Mouse (Mus musculus): Measurements from ENCODE around the gene 4930590J08Rik. TPM values are rescaled to one million over a fixed set of nuclear protein-coding genes. Genes with fewer than 3 reads are reported as not detected.

The 4930590J08Rik gene
- polyA plus RNA-seq, 1 experiment from 2014 or later = 0.93 TPM

DNA sequence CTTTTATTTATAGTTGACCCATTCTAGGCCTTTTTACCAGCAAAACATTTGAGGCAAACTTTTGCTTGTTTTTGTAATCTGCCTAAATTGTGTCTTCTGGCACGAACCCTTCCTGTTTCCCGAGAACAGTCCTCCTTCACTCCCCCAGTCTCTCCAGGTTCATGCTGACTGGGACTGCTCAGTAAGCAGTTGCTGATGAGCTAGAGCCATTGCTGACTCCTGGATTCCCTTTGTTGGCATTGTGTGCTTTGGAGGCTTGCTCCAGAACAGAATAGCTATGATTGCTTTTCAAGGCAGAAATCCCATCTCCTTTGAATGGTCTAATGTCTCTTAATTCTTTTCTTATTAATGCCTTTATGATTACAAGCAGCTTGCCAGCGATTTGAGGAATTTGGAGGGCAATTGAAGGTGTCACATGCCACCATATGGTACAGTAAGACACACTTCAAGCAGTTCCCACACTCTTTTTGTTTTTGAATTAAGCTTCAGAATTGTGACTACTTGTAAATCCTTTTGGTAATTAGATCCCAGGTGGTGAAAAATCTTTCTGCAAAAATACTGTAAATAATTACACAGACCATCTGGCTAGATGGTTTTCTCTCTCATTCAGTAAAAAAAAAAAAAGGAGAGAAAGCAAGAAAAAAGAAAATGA is 13.2 kb upstream of the 4930590J08Rik start:
- Histone ChIP-seq H3K9ac (ENCODE audit: low read length) (no peak overlapping the region), H3K36me3 (ENCODE audit: control insufficient read depth, insufficient read depth, low read length) (peaks cover 23% of the 10 kb centered on the region), H3K4me3 (ENCODE audit: low read depth, low read length) (no peak overlapping the region), H3K27me3 (ENCODE audit: control insufficient read depth, insufficient read depth, low read length) (no peaks in the 10 kb centered on the region), H3K4me2 (ENCODE audit: low read depth) (no peak overlapping the region), H3K27ac (ENCODE audit: low read depth, low read length) (no peak overlapping the region), H3K4me1 (ENCODE audit: control insufficient read depth, insufficient read depth, low read length) (no peaks in the 10 kb centered on the region), H3K9me3 (ENCODE audit: control insufficient read depth, low read length) (no peaks in the 10 kb centered on the region)
- WGBS = 74% methylated on average over 3 of the region's 3 CpGs
- ATAC-seq (ENCODE audit: insufficient read depth, low FRiP score, low TSS enrichment) (no peak), DNase-seq (ENCODE audit: low spot score) (no peak)

DNA sequence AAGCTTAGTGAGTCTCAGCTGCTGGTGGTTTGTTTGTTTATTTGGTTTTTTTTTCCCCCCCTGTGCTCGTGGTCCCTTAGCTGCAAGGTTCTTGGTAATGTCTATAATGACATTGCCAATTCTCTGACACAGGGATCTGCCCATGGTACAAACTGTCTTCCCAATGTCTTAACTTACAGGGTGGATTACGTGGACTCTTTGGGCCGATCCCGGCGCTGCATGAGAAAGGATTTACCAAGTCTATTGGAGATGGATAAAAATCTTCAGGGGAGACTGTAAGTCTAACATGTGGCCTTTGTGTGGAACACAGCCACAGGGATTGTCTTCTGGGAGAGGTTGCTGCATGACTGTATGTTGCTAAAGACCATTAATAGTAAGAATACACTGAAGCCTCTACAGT is 12.0 kb upstream of the 4930590J08Rik start:
- Histone ChIP-seq H3K27me3 (ENCODE audit: control insufficient read depth, insufficient read depth, low read length) (no peaks in the 10 kb centered on the region), H3K36me3 (ENCODE audit: control insufficient read depth, insufficient read depth, low read length) (peaks cover 28% of the 10 kb centered on the region)
- ATAC-seq (ENCODE audit: insufficient read depth, low FRiP score, low TSS enrichment) = no peak

DNA sequence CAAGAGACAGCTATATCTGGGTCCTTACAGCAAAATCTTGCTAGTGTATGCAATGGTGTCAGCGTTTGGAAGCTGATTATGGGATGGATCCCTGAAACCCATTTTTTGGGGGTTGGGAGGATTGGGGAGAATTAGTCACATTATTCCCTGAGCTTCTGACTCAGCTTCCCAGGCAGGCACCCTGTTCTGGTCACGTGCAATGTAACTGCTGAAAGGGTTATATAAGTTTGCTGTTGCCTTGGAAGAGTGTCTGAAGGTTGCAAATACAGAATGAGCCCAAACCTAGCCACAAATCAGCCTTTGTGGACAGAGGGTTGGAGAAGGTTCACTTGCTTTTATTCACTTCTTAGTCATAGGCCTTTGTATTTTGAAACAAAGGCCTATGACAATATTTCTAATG is 10.8 kb upstream of the 4930590J08Rik start:
- no peaks in the 10 kb centered on the region for H3K4me1 ChIP-seq (ENCODE audit: control insufficient read depth, insufficient read depth, low read length)
- no peak overlapping the region for H3K4me2 ChIP-seq (ENCODE audit: low read depth)
- H3K36me3 ChIP-seq (ENCODE audit: control insufficient read depth, insufficient read depth, low read length) = peaks cover 26% of the 10 kb centered on the region
- ATAC-seq (ENCODE audit: insufficient read depth, low FRiP score, low TSS enrichment) (no peak), DNase-seq (ENCODE audit: low spot score) (no peak)
- H3K4me3 ChIP-seq (ENCODE audit: low read depth, low read length) = no peak overlapping the region
- H3K9me3 ChIP-seq (ENCODE audit: control insufficient read depth, low read length) = no peaks in the 10 kb centered on the region
- 98% methylated on average over 2 of the region's 2 CpGs for WGBS
- H3K27me3 ChIP-seq (ENCODE audit: control insufficient read depth, insufficient read depth, low read length) = no peaks in the 10 kb centered on the region
- no peak overlapping the region for H3K27ac ChIP-seq (ENCODE audit: low read depth, low read length)
- no peak overlapping the region for H3K9ac ChIP-seq (ENCODE audit: low read length)

More for the DNA sequence above, 12.0 kb upstream of the 4930590J08Rik start:
- Histone ChIP-seq H3K9ac (ENCODE audit: low read length) (no peak overlapping the region), H3K4me2 (ENCODE audit: low read depth) (no peak overlapping the region), H3K4me3 (ENCODE audit: low read depth, low read length) (no peak overlapping the region), H3K4me1 (ENCODE audit: control insufficient read depth, insufficient read depth, low read length) (no peaks in the 10 kb centered on the region), H3K27ac (ENCODE audit: low read depth, low read length) (no peak overlapping the region), H3K9me3 (ENCODE audit: control insufficient read depth, low read length) (no peaks in the 10 kb centered on the region)
- no peak for DNase-seq (ENCODE audit: low spot score)
- 89% methylated on average over 5 of the region's 5 CpGs for WGBS

DNA sequence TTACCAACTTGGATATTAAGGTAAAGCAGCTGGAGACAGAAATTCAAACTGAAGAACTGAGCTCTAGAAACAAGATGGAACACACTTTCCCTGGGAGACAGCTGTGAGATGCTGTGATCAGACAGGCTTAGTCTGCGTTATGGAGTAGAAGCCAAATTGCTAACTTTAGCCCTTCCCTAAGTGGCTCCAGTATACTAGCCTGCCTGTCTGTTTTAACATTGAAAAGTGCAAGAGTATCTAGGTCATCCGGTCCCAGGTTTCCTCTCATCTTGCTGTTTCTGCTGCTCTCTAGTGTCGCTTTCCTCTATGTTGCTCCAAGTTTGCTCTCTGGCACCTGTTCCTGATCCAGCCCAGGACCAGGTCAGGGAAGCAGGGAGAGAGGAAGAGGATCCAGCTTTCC is 5.8 kb upstream of the 4930590J08Rik start:
- peaks cover 32% of the 10 kb centered on the region for H3K36me3 ChIP-seq (ENCODE audit: control insufficient read depth, insufficient read depth, low read length)
- H3K4me3 ChIP-seq (ENCODE audit: low read depth, low read length) = no peak overlapping the region
- H3K9me3 ChIP-seq (ENCODE audit: control insufficient read depth, low read length) = no peaks in the 10 kb centered on the region
- H3K27me3 ChIP-seq (ENCODE audit: control insufficient read depth, insufficient read depth, low read length) = no peaks in the 10 kb centered on the region
- H3K4me2 ChIP-seq (ENCODE audit: low read depth) = no peak overlapping the region
- WGBS = 96% methylated on average over 3 of the region's 3 CpGs
- H3K27ac ChIP-seq (ENCODE audit: low read depth, low read length) = no peak overlapping the region
- ATAC-seq (ENCODE audit: insufficient read depth, low FRiP score, low TSS enrichment) (no peak), DNase-seq (ENCODE audit: low spot score) (no peak)
- no peak overlapping the region for H3K9ac ChIP-seq (ENCODE audit: low read length)
- H3K4me1 ChIP-seq (ENCODE audit: control insufficient read depth, insufficient read depth, low read length) = no peaks in the 10 kb centered on the region

DNA sequence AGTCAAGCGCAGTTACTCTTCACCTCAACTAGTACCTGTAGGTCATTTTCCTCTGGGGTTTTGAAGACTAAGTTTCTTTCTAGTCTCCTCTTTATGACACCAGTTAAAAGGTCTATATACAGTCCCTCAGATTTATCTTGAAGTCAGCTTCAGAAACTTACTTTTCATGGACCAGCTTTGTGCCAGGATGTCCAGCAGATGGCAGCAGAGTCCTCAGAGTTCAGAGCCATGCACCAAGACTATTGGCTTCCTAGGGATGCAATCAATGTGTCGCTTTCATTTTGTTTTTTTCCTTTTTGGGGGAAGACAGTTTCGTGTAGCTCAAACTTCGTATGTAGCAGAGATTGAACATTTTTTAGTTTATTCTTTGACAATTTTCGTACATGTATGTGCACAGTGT is 1.1 kb upstream of the 4930590J08Rik start:
- 0 out of 2 replicates have a peak, but pooled peaks cover 3% of the 10 kb centered on the region for H3K4me1 ChIP-seq (ENCODE audit: control insufficient read depth, insufficient read depth, low read length)
- WGBS = 40% methylated on average over 5 of the region's 5 CpGs
- DNase-seq (ENCODE audit: low spot score) (peak; percentile 76), ATAC-seq (ENCODE audit: insufficient read depth, low FRiP score, low TSS enrichment) (no peak)
- no peaks in the 10 kb centered on the region for H3K9me3 ChIP-seq (ENCODE audit: control insufficient read depth, low read length)
- no peak overlapping the region for H3K4me2 ChIP-seq (ENCODE audit: low read depth)
- no peak overlapping the region for H3K27ac ChIP-seq (ENCODE audit: low read depth, low read length)
- no peak overlapping the region for H3K9ac ChIP-seq (ENCODE audit: low read length)
- no peak overlapping the region for H3K4me3 ChIP-seq (ENCODE audit: low read depth, low read length)
- H3K27me3 ChIP-seq (ENCODE audit: control insufficient read depth, insufficient read depth, low read length) = no peaks in the 10 kb centered on the region
- H3K36me3 ChIP-seq (ENCODE audit: control insufficient read depth, insufficient read depth, low read length) = peaks cover 17% of the 10 kb centered on the region

DNA sequence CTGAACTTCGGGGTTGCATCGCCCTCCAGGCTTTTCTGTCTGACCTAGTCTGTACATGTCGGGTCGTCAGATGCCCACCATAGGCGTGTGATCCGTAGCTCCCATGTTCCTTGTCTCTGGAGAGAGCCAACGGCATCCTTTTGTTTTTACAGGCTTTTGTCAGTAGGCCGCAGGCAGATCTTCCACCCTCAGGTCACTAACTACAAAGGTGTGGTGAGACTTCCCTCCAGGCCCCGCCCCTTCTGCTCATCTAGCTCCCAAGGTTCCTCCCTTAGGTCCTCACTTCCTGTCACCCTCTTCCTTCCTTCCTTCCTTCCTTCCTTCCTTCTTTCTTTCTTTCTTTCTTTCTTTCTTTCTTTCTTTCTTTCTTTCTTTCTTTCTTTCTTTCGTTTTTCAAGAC is 11.4 kb downstream of the 4930590J08Rik start:
- no peak overlapping the region for H3K4me3 ChIP-seq (ENCODE audit: low read depth, low read length)
- H3K4me1 ChIP-seq (ENCODE audit: control insufficient read depth, insufficient read depth, low read length) = no peaks in the 10 kb centered on the region
- no peak overlapping the region for H3K4me2 ChIP-seq (ENCODE audit: low read depth)
- H3K9me3 ChIP-seq (ENCODE audit: control insufficient read depth, low read length) = no peaks in the 10 kb centered on the region
- ATAC-seq (ENCODE audit: insufficient read depth, low FRiP score, low TSS enrichment) = no peak
- H3K36me3 ChIP-seq (ENCODE audit: control insufficient read depth, insufficient read depth, low read length) = no peaks in the 10 kb centered on the region
- no peak for DNase-seq (ENCODE audit: low spot score)
- WGBS = 89% methylated on average over 10 of the region's 10 CpGs
- H3K9ac ChIP-seq (ENCODE audit: low read length) = no peak overlapping the region
- no peak overlapping the region for H3K27ac ChIP-seq (ENCODE audit: low read depth, low read length)
- H3K27me3 ChIP-seq (ENCODE audit: control insufficient read depth, insufficient read depth, low read length) = no peaks in the 10 kb centered on the region

DNA sequence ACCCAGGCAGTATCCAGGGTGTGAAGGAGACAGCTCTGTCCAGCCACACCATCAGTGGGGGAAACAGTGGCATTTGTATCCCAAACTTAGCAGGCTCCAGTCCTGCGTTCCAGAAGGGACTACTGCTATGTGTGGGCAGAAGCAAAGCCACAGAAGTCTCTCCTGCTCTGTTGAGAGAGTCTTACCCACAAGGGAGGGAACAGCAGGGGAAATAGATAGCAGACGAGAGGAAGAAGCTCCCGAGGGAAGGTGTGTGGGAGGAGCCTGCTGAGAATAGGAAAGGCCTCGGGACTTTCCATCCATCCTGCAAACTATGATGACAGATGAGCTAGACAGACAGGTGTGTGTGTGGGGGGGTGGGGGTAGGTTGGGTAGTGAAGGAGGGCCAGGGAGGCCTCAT is 14.7 kb downstream of the 4930590J08Rik start:
- ATAC-seq (ENCODE audit: insufficient read depth, low FRiP score, low TSS enrichment) (no peak), DNase-seq (ENCODE audit: low spot score) (no peak)
- no peak overlapping the region for H3K9ac ChIP-seq (ENCODE audit: low read length)
- 63% methylated on average over 4 of the region's 4 CpGs for WGBS
- no peak overlapping the region for H3K4me3 ChIP-seq (ENCODE audit: low read depth, low read length)
- no peaks in the 10 kb centered on the region for H3K9me3 ChIP-seq (ENCODE audit: control insufficient read depth, low read length)
- H3K27me3 ChIP-seq (ENCODE audit: control insufficient read depth, insufficient read depth, low read length) = no peaks in the 10 kb centered on the region
- no peak overlapping the region for H3K27ac ChIP-seq (ENCODE audit: low read depth, low read length)
- H3K4me1 ChIP-seq (ENCODE audit: control insufficient read depth, insufficient read depth, low read length) = no peaks in the 10 kb centered on the region
- H3K4me2 ChIP-seq (ENCODE audit: low read depth) = no peak overlapping the region
- no peaks in the 10 kb centered on the region for H3K36me3 ChIP-seq (ENCODE audit: control insufficient read depth, insufficient read depth, low read length)

DNA sequence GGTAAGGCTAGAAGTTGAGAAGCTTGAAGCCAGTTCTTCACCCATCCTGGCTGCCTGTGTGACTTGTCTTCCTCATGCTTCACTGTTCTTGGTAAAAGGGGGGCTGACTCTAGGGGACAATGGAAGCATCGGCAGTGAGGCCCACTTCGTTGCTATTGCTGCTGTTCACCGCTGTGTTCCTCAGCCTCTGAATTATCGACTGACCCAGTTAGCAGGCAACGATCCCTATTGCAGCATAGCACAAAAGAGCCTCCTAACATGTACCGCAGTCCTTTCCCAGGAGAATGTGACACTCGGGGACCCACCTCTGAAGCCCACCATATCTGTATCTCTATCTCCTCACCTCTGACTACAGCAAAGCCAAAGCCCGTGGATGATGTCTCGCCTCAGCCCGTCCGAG is 15.1 kb downstream of the 4930590J08Rik start:
- 81% methylated on average over 11 of the region's 11 CpGs for WGBS
- Histone ChIP-seq H3K27me3 (ENCODE audit: control insufficient read depth, insufficient read depth, low read length) (no peaks in the 10 kb centered on the region), H3K9ac (ENCODE audit: low read length) (no peak overlapping the region), H3K4me3 (ENCODE audit: low read depth, low read length) (no peak overlapping the region), H3K4me1 (ENCODE audit: control insufficient read depth, insufficient read depth, low read length) (no peaks in the 10 kb centered on the region), H3K27ac (ENCODE audit: low read depth, low read length) (no peak overlapping the region), H3K36me3 (ENCODE audit: control insufficient read depth, insufficient read depth, low read length) (no peaks in the 10 kb centered on the region), H3K9me3 (ENCODE audit: control insufficient read depth, low read length) (no peaks in the 10 kb centered on the region), H3K4me2 (ENCODE audit: low read depth) (no peak overlapping the region)
- DNase-seq (ENCODE audit: low spot score) (no peak), ATAC-seq (ENCODE audit: insufficient read depth, low FRiP score, low TSS enrichment) (no peak)

DNA sequence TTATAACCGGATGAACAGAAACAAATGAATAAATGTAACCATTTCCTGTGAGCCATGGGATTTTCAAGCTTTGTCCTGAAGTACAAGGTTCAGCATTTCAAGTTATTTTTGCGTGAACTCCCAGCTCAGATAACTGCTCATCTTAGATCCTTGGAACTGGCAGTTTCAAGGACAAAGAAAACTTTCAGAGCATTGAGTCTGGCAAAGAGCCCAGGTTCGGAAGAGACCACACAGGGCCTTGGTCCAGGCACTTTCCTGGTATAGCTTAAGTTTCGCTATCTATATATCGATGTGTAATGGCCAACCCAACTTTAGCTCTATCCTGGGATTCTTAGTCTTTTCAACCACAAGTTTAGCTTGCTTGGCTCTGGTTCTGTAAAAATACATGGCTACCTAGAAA is 28.6 kb downstream of the 4930590J08Rik start:
- H3K4me1 ChIP-seq (ENCODE audit: control insufficient read depth, insufficient read depth, low read length) = no peaks in the 10 kb centered on the region
- DNase-seq (ENCODE audit: low spot score) (no peak), ATAC-seq (ENCODE audit: insufficient read depth, low FRiP score, low TSS enrichment) (no peak)
- WGBS = 91% methylated on average over 5 of the region's 5 CpGs
- no peaks in the 10 kb centered on the region for H3K27me3 ChIP-seq (ENCODE audit: control insufficient read depth, insufficient read depth, low read length)
- no peak overlapping the region for H3K4me3 ChIP-seq (ENCODE audit: low read depth, low read length)
- no peaks in the 10 kb centered on the region for H3K9me3 ChIP-seq (ENCODE audit: control insufficient read depth, low read length)
- H3K27ac ChIP-seq (ENCODE audit: low read depth, low read length) = no peak overlapping the region
- H3K9ac ChIP-seq (ENCODE audit: low read length) = no peak overlapping the region
- H3K36me3 ChIP-seq (ENCODE audit: control insufficient read depth, insufficient read depth, low read length) = no peaks in the 10 kb centered on the region
- no peak overlapping the region for H3K4me2 ChIP-seq (ENCODE audit: low read depth)

Data from neural tube, embryonic 11.5 days (tissue).